Mouse (Mus musculus): ENCODE data around the gene Zfp865. TPM values are rescaled to one million over a fixed set of nuclear protein-coding genes. Genes with fewer than 3 reads are reported as not detected.

Zfp865 gene
- 10 to 100 TPM; 10.4 to 11.4 TPM for polyA plus RNA-seq (2017; shearing (Covaris generic))

DNA sequence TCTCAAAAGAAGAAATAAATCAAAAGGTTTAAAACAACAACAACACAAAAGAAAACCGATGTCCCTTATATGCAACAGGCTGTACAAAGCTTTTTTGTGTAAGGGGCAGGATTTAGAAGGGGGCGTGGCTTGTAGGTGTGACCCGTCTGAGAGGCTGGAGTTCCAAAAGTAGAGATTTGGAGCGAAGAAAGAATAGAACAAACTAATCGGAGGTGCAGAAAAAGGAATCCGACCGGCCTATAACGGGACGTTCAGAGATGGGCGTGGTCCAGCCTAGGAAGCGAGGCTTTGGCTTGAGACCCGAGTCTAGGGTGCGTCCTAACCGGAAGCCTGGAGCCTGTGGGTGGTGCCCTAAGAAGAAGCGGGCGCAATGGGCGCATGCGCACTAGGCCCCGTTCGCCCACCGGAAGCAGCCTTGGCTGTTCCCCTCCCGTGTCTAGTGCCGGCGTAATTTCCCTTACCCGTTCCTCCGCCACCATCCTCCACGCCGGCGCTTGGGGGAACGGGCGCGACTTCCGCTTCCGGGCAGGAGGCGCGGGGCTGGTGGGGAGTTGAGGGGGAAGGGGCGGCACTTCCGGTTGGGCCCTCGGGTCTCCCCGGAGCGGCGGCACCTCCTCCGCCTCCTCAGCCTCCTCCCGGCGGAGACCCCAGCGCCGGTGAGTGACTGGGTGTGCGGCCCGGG is at the start of gene Zfp865, which contains the start of gene Ccdc106:
Zfp865 (plus strand) TSS at position 377 of the 682 bp plus-strand sequence.
Ccdc106 (plus strand) TSS at position 554 of the 682 bp plus-strand sequence.

GRCm38 (mm10) chr7:4971068-4971467 is 49.1 kb upstream of the Zfp865 start, which contains the start of gene Sbk3:
TSS of gene Sbk3 (minus strand) at chr7:4971168.

DNA sequence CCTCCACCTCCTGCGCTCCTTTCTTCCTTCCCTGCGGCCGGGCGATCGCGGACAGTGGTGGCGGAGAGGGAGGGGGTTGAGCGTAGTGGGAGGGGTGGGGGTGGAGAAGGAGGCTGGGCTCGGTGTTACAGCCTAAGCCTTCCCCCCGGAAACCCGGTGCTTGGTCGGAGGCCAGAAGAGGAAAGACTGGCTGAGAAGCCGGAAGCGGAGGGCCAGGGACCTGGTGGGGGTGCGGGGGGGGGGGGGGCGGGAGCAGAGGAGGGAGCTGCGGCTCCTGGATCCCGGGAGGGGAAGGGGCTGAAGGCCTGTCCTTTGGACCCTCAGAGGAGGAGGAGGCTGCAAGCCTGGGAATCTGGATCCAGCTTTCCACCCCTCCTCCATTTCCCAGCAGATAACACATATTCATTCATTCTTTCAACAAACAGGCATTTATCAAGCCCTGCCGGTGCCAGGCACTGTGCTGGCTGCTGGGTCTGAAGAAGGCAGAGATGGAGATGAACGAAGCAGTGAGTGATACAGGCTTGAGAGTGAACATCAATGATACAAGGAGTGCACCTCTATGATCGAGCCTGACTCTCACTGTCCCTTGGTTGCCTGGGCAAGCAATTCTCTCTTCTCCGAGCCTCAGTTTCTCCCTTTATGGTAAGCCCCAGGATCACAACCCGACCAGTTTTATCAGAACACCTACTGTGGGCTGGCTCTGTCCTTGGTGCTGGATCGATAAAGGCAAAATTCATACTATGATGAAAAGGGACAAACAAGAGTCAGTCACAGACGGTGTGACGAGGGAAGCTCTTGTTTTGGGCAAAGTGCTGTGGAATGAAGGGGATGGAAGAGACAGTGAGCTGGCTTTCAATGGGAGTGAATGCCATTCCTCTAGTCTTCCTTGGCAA is 23.9 kb upstream of the Zfp865 start, which contains the start of gene Zfp579:
Zfp579 (minus strand) TSS at position 156 of the 893 bp plus-strand sequence.

DNA sequence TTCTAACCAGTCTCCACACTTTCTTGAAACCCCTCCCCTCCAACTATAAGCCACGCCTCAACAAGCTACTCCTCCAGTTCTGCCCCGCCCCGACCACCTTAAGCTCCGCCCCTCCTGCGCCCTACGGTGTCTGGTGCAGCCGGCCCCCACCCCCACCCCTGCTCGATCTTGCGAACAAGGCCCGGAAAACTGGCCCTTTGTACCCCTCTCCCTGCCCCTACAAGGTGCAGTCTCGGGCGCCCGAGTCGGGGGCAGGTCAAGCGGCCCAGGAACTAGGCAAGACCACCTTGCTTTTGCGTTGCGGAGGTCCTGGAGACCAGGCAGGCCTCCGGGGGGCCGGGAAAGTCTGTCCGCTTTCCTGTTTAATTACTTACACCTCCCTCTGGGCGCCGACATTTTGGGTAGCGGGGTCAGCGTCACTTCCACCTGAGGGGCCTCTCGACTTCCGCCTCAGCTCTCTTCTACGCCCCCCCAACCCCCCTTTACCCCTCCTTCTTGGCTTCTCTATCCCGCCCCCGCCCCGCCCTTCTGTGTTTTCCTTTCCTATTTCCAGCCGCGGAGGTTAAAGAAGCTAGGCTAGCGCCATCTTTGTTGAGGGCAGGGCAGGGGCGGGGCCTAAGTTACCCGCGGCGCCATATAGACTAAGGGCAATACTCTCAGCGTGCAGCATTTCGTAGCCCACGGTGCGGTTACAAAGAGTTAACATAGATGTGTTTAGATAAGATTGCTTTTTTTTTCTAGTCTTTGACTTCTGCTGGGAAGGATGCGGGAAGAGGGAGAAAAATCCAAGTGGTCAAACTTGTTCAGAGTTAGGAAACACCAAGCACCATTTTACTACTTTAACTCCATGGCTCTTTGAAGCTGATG is 5.7 kb upstream of the Zfp865 start, which contains the start of the genes Zfp524 and Fiz1:
Zfp524 (plus strand) TSS at position 165 of the 867 bp plus-strand sequence.
Fiz1 (minus strand) TSS at position 447 of the 867 bp plus-strand sequence.

DNA sequence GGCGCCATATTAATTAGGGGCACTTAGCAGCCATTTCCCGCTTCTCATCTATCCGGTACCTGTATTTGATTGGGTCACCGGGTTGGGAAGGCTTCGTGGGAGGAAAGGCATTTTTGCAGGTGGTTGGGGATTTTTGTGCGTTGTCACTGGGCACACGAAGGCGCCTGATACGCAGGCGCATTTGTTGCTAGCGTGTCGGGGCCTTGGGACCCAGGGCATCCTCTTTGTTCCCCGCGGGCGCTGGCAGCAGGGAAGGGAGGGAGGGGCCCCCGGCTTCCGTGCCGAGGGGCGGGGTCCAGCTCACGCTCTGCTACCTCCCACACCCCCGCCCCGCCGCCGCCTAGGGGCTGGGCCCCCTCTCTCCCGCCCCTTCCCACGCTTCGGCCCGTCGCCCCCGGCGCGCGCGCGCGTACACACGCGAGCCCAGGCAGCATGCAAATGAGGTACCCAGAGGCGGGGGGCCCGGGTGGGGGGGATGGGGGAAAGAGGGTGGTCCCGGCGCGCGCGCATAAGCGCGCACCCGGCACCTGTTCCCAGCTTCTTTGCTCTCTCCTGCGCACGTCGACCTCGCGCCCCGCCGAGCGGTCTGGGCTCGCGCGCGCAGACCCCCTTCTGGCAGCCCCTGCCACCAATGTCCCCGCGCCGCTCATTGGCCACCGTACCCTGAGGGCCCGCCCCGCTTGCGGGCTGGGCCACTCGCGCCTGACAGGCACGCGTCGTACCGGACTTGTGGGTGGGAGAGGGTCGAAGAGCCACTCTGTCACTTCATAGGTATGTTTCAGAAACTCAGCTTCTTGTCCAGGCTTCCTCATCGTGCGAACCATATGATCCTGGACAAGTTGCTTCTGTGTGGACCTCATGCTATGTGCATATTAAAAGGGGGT is 4.8 kb upstream of the Zfp865 start, which contains the start of gene Gm44973:
Gm44973 (plus strand) TSS at position 379 of the 884 bp plus-strand sequence.

DNA sequence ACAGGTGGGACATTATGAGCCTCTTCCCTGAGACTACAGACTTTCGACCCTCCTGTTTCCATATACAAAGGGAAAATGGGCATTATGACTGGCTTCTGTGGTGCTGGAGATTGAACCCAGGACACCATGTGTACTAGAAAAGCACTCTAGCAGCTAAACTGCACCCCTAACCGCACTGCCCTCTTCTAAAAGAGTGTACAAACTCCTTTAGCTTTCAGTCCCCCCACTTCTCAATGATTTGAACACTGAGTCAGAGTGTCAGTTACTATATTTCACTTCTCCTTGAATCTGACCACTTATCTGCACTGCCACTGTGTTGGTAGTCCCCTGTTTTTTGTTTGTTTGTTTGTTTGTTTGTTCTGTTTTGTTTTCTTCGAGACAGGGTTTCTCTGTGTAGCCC is 13.6 kb downstream of the Zfp865 start, which contains the start of gene 4632433K11Rik:
4632433K11Rik (plus strand) TSS at position 301 of the 400 bp plus-strand sequence.

DNA sequence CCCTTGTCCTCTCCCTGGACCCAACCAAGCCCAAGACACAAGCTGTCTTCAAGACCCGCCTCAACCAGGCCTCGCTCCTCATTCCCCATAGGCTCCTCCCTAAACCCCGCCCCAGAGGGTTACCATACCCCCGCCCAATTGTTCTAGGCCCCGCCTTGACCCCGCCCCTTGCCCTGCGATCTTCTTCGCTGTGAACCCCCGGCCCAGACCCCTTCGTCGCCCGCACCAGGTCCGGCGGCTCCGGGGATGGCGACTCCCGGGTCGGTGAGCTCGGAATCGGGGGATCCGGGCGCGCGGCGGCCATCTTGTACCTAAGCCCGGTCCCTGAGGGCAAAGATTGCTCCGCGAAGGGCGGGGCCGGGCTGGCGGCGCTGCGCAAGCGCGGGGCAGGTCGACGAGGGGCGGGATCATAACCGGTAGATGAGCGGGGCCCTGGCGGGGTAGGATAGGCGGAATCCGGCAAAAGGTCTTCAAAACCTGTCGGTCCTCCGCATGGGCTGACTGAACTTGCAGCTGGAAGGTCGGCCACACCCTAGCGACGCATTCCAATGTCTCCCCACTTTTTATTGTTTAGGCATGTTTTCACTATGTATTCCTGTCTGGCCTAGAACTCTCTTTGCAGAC is 18.0 kb downstream of the Zfp865 start, which contains the start of gene Zfp784:
Zfp784 (minus strand) TSS at position 338 of the 624 bp plus-strand sequence.

DNA sequence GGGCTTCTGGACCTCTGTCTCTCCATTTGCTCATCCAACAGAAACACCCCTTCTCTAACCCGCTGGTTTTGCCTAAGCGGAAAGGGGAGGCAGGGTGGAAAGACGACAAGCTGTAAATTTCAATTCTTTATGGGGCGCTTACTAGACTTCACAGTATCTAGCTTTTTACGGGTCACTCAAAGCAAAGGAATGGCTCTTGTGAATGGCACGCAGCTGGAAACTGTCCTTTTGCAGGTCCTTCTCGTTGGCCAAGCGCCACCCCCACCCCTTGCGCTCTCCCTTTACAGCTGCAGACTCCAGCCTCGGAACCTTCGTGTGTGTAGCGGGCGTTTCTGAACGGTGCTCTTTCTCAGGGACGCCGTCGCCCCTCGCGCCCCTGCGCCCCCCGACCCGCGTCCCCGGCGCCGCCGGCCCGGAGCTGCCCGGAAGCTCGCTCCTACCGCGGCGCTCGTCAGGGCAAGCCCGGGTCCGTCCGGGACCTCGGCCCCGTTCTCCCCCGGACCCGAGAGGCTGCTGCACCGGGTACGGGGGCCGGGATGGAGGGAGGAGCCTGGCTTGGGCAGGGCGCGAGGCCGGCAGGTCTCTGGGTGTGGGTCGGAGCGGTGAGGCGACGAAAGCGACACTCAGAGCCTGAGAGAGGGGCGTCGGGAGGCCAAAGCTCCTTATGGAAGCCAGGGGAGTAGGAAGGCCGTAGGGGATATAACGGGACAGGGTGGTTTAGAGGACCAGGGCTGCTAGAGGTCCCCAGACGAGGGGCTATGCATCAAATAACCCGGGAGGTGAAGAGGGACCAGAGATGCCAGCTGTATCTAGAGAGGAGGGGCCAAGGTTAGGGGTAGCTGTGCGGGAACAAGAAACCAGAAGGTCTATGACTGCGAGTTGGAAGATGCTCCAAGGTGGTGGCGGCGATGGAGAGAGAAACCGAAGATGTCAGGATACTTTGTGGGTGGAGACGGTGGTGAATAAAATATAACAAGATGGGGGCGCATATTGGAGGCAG is 31.3 kb downstream of the Zfp865 start, which contains the start of gene Zfp580:
Zfp580 (plus strand) TSS at position 346 of the 1,000 bp plus-strand sequence.

DNA sequence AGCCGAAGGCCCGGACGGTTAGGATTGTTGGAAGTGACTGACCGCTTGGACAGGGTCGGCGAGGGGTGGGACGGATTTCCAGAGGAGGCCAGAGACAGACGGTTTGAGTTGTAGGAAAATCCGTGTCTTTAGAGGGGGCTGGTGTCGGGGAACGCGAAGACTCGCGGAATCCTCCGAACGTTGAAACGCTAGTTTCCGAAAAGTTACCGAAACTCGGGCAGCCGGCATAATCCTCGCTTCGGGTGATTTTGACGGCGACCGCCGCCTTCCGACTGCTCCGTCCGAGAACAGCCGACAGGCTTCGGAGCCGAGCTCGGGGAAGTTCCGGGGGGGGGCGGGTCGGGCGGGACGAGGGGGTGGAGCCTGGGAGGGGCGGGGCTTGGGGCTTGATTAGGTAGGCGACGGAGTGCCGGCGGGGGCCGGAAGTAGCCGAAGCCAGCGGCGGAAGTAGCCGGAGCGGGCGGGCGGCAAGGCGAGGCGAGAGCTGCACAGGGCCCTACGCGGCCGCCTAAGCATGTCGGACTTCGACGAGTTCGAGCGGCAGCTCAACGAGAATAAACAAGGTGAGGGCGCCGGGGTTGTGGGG is 41.7 kb downstream of the Zfp865 start, which contains the start of gene U2af2:
U2af2 (plus strand) TSS at position 370 of the 586 bp plus-strand sequence.

DNA sequence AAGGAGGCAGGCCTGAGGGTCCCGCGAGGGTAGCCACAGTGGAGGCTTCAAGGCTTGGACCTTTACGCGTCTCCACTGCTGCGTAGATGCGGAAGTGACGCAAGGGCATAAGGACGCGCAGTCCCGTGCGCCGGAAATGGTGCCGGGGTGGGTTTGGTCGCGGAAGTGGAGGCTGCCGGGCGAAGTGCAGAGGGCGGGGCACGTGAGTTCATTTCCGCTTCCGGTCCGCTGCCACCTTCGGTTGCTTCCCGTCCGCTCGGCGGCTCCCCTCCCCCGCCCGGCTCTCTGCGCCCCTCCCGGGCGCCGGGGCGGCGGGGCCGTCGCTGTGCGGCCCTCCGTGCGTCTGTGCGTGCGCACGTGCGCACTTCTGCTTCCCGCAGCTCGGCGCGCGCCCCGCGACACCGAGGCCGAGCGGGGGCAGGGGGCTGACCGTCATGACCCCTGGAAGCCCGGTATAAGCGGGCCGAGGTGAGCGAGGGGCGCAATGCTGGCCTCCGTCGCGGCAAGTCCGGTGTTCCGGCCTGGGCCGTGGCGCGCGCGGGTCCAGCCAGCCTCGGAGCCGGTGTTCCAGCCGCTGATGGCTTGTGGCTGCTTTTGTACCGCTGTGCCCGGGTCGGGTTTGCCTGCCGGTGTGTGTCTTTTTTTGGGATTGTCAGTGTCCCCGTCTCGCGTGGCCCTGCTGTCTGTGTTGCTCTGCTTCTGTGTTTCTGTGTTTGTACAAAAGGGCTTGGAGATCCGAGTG is 60.0 kb downstream of the Zfp865 start, which contains the start of gene Epn1:
Epn1 (plus strand) TSS at position 226 of the 742 bp plus-strand sequence.

Other genes with a start within 250 kb of the Zfp865 start
- not detected for gene Fam71e2, start 249.1 kb upstream of the Zfp865 start, polyA plus RNA-seq (2017; shearing (Covaris generic))
- gene Il11, start 237.5 kb upstream of the Zfp865 start, polyA plus RNA-seq (2017; shearing (Covaris generic)), result under 1 TPM; 0.16 to 0.20 TPM
- not detected for gene Tmem190, start 237.4 kb upstream of the Zfp865 start, polyA plus RNA-seq (2017; shearing (Covaris generic))
- 1 to 10 TPM; 5.5 to 8.8 TPM for gene Tmem238, start 230.7 kb upstream of the Zfp865 start, polyA plus RNA-seq (2017; shearing (Covaris generic))
- gene Rpl28, start 227.5 kb upstream of the Zfp865 start, polyA plus RNA-seq (2017; shearing (Covaris generic)), result 100 to 1,000 TPM; 316 to 505 TPM
- gene Ube2s, start 207.8 kb upstream of the Zfp865 start, polyA plus RNA-seq (2017; shearing (Covaris generic)), result 100 to 1,000 TPM; 126 to 185 TPM
- not detected for gene Shisa7, start 175.7 kb upstream of the Zfp865 start, polyA plus RNA-seq (2017; shearing (Covaris generic))
- gene Isoc2b, start 150.1 kb upstream of the Zfp865 start, polyA plus RNA-seq (2017; shearing (Covaris generic)), result 10 to 100 TPM; 46.9 to 52.2 TPM
- gene Isoc2a, start 143.2 kb upstream of the Zfp865 start, polyA plus RNA-seq (2017; shearing (Covaris generic)), result under 1 TPM; 0.37 to 0.84 TPM
- gene Gm36210, start 113.9 kb upstream of the Zfp865 start, polyA plus RNA-seq (2017; shearing (Covaris generic)), result under 1 TPM in 1 of 2 experiments, not detected in 1; 0.32 TPM
- gene Zfp628, start 105.2 kb upstream of the Zfp865 start, polyA plus RNA-seq (2017; shearing (Covaris generic)), result 1 to 10 TPM; 2.2 to 3.1 TPM
- under 1 TPM; 0.49 to 0.79 TPM for gene Nat14, start 98.3 kb upstream of the Zfp865 start, polyA plus RNA-seq (2017; shearing (Covaris generic))
- not detected for gene Ssc5d, start 94.6 kb upstream of the Zfp865 start, polyA plus RNA-seq (2017; shearing (Covaris generic))
- gene Sbk2, start 56.0 kb upstream of the Zfp865 start, polyA plus RNA-seq (2017; shearing (Covaris generic)), result not detected
- under 1 TPM in 1 of 2 experiments, not detected in 1; 0.05 TPM for gene Sbk3, start 49.2 kb upstream of the Zfp865 start, polyA plus RNA-seq (2017; shearing (Covaris generic))
- gene Zfp579, start 24.2 kb upstream of the Zfp865 start, polyA plus RNA-seq (2017; shearing (Covaris generic)), result 10 to 100 TPM; 17.7 to 19.5 TPM
- gene Zfp524, start 6.0 kb upstream of the Zfp865 start, polyA plus RNA-seq (2017; shearing (Covaris generic)), result 10 to 100 TPM; 31.1 to 33.7 TPM
- gene Fiz1, start 5.7 kb upstream of the Zfp865 start, polyA plus RNA-seq (2017; shearing (Covaris generic)), result 10 to 100 TPM; 33.4 to 36.2 TPM
- gene Gm44973, start 4.9 kb upstream of the Zfp865 start, polyA plus RNA-seq (2017; shearing (Covaris generic)), result 10 to 100 TPM in 1 of 2 experiments, 1 to 10 TPM in 1; 6.4 to 29.3 TPM
- gene Ccdc106, start 177 bp downstream of the Zfp865 start, polyA plus RNA-seq (2017; shearing (Covaris generic)), result under 1 TPM; 0.18 to 0.86 TPM
- gene 4632433K11Rik, start 13.7 kb downstream of the Zfp865 start, polyA plus RNA-seq (2017; shearing (Covaris generic)), result not detected
- gene Zfp784, start 18.1 kb downstream of the Zfp865 start, polyA plus RNA-seq (2017; shearing (Covaris generic)), result 1 to 10 TPM; 3.4 to 4.9 TPM
- 10 to 100 TPM in 1 of 2 experiments, 1 to 10 TPM in 1; 8.3 to 15.8 TPM for gene Zfp580, start 31.2 kb downstream of the Zfp865 start, polyA plus RNA-seq (2017; shearing (Covaris generic))
- gene U2af2, start 41.8 kb downstream of the Zfp865 start, polyA plus RNA-seq (2017; shearing (Covaris generic)), result 10 to 100 TPM; 87.8 to 91.8 TPM
- gene Epn1, start 59.9 kb downstream of the Zfp865 start, polyA plus RNA-seq (2017; shearing (Covaris generic)), result 10 to 100 TPM; 27.6 to 38.0 TPM
- not detected for gene Rfpl4, start 96.6 kb downstream of the Zfp865 start, polyA plus RNA-seq (2017; shearing (Covaris generic))
- gene Rasl2-9, start 105.6 kb downstream of the Zfp865 start, polyA plus RNA-seq (2017; shearing (Covaris generic)), result under 1 TPM in 1 of 2 experiments, not detected in 1; 0.31 TPM
- gene Vmn1r55, start 129.3 kb downstream of the Zfp865 start, polyA plus RNA-seq (2017; shearing (Covaris generic)), result under 1 TPM; 0.01 to 0.15 TPM
- gene Vmn1r56, start 176.4 kb downstream of the Zfp865 start, polyA plus RNA-seq (2017; shearing (Covaris generic)), result not detected
- not detected for gene Vmn1r57, start 198.1 kb downstream of the Zfp865 start, polyA plus RNA-seq (2017; shearing (Covaris generic))

Data from activated CD4-positive, CD25-positive, alpha-beta regulatory T cell (primary cell).